Mouse (Mus musculus): ENCODE data around the gene Sp2.

The Sp2 gene

DNA sequence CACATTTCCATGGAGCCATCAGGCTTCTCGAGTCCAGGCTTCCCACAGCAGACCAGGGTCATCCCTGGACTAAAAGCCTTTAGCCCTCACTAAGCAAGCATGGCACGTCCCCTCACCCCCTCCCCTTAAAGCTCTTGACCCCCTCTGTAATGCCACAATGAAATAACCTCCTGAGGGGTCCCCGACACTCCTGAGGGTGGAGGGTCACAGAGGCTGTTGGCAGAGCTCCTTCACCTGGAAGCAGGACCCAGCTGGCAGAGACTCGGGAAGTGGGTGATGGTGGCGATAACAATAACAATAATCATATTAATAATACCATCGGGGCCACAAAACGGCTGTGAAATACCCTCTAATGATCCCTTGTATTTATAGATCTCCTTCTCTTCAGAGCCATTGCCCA is at the start of gene Sp2:
Gene Sp2, minus strand, starts transcription at position 101 of the 400 bp plus-strand sequence.
- DNase-seq, result no peak

DNA sequence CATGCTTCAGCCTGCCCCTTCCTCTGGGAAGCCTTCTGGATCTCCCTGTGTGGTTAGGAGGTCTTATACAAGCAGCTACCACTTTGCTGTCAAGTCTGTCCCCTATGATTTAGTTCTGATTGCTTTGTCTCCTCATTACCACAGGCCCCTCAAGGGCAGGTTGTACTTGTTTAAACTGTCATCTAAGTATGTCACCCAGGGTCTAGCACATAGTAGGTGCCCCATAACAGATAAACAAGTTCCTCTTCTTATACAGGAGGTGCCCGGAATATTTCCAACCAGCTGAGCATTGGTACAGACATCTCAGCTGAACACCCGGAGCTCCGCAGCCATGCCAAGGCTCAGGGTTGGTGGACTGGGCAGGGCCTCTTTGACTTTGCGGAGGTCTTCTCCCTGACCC is 49.7 kb upstream of the Sp2 start:
- no peak for DNase-seq

DNA sequence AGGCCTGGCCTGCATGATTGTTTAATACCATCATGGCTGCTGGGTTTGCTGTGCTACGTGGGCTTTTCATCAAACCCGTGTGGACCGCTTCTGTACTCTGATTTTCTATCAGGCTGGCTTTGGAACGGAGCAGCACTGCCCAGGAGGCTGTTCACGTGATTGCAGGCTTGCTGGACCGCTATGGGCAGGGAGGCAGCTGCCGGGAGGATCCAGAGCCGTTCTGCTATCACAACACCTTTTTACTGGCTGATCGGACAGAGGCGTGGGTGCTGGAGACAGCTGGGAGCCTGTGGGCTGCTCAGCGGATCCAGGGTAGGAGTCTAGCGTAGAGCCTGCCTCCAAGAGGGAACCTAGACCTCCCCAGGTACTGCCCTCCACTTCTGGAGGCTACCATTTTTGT is 49.2 kb upstream of the Sp2 start:
- DNase-seq, result no peak

DNA sequence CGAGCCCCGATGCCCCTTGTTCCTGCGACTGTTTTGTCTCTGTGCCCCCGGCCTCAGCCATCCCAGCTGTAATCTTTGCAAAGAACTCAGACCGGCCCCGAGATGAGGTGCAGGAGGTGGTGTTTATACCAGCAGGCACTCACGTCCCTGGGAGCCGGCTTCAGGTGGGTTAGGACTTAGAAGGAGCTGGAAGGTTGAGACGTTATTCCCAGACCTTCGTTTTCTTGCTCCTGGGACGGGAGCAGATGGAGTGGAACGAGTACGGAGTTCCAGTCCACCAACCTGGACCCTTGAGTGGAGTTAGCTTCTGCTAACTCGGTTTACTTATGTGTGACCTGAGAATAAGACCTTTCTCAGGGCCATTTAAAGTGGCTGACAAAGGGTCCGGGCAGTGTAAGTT is 47.7 kb upstream of the Sp2 start:
- DNase-seq, result no peak

DNA sequence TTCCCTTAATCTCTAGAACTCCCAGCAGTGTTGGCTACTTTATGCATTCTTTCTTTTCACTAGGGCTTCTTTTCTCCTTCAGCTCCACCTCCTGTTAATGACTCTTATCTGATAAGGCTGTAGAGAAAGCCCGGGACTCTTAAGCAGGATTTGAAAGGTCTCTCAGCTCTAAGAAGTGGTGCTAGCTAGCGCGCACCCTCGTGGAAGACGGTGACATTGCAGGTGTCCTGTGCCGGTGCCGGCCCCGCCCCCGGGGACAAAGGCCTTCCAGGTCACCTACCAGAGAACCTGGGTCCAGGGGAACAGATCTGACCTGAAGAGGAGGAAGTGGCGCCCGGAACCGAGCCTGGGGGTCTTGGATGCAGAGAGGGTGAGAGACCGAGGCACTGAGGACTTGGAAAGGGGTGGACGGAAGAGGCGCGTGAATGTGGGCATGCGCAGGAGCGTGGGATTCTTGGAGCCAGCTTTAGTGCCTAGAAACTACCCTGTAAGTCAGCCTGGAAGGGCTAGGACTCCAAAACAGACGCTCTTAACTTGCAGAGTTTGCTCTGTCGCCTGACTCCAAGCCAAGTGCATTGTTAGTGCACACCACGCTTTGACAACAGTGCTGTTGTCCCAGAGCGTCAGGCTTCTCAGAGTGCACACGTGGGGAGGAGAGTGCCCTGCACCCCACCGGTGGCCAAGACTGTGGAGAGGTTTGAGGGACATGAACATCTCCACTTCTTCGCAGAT is 47.1 kb upstream of the Sp2 start, which contains the start of gene Scrn2:
Gene Scrn2, plus strand, starts transcription at position 253 of the 732 bp plus-strand sequence.
- DNase-seq, result peak; percentile 85

DNA sequence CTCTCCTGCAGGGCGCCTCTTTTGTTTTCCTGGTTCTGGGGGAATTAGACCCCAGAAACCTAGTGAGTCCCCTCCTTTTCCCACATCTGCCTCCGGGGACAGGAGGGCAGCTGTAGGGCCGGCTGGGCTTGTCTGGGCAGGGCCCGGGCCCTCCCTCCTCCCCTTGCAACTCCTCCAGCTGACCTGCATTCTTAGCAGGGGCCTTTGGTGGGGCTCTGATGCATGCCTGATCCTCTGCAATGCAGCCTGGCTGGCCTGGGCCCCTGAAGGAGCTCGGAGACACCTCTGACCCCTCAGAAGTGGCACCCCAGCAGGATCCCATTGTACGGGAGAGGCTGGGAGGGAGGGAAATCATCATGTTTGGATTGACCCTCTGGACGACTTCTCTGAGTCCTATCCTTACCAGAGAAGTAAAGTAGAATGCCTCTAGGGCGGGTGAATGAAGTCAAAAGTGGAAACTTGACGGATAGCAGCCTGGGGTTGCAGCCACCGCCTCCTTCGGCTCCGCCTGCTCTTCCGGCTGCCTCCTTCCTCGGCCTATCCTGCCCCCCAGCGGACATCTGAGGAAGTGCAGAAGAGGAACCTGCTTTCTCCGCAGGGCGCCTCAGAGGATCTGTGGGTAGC is 43.1 kb upstream of the Sp2 start:
- DNase-seq, result peak; percentile 94

DNA sequence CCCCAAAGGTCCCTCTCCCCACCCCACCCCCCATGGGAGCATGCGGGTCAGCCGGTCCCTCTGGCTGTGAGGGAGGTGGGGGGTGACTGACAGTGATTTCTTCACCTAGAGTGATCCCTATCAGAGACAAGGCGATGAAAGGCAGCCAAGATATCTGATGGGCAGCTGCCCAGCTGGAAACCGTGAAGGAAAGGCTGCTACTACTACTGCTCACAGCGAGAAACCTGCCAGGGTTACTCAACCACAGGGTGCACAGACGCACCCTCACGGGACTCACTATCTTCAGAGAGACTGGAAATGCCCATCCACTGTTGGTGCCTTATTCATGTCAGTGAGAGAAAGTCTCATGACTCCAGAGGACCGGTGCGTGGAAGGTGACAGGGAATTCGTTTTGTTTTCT is 42.2 kb upstream of the Sp2 start:
- DNase-seq, result no peak

DNA sequence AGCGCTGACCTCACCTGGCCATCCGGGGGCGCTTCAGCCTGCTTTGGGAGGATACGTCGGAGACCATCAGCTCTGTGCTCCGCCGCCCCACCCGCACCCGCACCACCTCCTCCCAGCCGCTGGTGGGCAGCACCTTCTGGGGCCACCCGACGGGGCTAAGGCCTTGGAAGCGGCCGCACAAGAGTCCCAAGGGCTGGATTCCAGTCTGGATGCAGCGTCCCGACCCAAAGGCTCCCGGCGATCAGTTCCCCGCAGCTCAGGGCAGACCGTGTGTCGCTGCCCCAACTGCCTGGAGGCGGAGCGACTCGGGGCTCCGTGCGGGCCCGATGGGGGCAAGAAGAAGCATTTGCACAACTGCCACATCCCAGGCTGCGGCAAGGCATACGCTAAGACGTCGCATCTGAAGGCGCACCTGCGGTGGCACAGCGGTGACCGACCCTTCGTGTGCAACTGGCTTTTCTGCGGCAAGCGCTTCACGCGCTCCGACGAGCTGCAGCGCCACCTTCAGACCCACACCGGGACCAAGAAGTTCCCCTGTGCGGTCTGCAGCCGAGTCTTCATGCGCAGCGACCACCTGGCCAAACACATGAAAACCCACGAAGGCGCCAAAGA is 39.2 kb upstream of the Sp2 start:
- peak; percentile 90 for DNase-seq

DNA sequence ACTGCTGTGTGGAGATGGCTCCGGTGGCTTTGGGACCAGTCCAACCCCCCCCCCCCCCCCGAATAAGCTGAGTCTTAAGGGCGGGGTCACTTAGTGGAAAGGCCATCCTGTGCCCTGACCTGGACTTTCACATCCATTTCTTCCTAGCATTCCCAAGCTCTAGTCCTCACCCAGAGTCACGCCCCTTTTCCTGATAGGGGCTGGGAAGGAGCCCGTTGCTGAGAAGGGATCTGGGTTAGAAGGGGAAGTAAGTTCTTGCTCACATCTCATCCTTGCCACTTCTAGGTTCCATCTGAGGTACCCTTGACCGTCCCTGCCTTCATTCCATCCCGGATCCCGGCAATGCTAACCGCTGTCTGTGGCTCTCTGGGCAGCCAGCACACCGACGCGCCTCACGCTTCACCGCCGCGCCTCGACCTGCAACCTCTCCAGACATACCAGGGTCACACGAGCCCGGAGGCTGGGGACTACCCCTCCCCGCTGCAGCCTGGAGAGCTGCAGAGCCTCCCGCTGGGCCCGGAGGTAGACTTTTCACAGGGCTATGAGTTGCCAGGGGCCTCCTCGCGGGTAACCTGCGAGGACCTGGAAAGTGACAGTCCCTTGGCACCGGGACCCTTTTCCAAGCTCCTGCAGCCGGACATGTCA is 38.5 kb upstream of the Sp2 start:
- no peak for DNase-seq

DNA sequence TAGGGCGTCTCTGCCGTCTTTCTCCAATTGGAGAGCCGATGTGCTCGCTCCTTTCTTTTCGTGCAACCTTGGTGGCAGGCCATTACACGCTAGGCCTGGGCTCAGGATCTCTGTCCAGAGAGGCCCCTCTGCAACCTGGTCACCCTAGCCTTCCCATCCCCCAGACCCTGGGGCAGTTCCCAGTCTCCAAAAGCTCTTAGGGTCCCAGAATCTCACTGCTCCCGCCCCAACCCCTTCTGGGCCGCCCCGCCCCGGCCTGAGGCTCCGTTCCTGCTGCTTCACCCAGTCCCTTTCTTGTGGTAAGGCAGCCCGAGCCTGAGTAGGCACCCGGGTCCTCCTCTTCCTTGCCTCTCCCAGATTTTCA is 36.6 kb upstream of the Sp2 start:
- no peak for DNase-seq

DNA sequence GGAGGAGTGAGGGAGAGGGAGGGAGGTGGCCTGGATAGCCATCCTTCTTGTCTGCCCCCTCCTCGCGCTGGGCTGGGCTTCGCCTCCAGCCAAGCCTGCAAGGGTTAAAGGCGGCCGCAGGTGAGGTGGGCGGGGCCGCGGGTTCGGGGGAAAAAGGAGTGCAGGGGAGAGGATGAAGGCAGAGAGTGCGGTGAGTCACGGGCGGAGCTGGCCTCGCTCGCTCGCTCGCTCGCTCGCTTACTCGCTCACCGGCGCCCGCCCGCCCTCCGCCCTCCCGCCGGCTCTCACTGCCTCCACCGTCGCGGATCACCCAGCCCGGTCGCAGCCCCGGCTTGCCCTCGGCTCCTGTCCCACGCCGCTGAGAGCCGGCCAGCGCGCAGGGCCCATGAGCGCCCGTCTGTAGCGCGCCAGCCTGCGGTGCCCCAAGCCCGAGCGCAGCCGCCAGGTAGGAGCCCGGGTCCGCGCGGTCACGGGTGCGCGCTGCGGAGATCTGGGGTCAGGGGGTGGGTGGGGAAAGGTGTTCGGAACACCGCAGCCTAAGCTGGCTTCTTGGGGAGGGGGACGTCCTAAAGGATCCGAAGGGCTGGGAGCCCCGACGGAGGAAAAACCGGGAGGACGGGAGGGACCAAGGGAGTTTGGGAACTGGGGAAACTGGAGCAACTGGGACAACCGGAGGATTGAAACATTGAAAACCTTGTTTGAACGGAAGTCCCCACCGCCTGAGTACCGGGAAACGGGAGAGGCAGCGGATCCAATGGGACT is 36.0 kb upstream of the Sp2 start:
- peak; percentile 62 for DNase-seq

DNA sequence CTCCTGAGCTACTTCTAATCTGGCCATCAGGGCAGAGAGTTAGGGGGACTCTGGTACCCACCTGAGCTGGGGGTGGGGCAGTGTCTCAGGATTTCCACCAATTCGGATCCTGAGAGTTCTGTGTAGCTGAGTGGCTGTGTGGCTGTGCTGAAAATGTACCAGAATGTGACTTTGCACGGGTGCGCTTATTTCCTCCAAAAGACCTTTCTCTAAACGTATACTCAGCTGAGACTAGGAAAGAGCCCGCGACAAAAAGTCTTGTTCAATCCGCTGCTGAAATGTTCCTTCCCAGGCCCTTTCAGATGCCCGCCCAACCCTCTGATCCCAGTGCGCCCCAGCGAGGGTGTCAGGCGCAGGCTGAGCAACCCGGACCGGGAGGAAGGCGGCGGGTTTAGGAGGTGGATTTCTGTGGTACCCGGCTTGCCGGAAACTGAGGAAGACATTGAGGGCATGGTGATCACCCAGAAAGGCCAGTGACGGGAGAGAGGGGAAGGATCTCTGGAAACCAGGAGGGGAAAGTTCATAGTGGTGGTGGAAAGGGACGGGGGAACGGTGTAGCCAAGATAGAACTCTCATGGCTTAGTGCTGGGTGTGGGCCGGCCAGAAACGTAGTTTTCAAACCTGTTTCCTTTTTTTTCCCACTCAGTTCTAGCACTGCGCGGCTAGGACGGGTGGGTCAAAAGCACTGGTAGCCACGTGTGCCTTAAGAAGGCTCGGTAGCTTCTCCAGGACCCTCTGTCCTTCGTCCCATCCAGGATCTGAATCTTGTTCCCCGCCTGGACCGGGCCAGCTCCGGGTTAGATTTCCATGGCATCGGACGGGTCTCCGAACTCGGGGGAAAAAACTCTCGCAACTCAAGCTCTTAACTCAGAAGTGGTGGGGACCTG is 35.2 kb upstream of the Sp2 start:
- DNase-seq, result no peak

DNA sequence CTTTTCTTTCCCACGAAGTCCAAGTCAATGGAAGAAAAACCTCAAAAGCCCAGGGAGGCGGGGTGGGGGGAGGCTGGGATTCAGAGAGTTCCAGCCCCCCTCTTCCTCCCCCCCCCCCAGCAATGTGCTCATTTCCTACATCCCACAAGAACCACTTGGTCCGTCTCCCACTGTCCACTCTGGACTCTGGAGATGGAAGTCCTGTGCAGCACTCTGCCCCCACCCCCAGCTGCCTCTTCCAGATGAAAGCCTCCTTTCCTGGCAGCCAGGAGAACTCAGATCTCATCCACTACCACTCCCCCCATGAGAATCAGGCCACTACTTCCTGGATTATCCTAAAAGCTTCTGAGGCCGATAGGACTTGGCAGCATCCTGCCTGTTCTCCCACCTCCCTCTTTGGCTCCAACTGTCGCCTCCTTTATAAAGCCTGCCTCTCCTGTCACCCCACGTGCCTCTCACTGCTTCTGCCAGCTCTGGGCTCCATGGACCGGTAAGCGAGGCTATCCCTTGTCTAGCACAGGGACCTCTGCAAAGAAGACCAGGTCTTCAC is 30.4 kb upstream of the Sp2 start, which contains the start of gene Sp6:
Gene Sp6, plus strand, starts transcription at position 274 of the 550 bp plus-strand sequence.
- no peak for DNase-seq

DNA sequence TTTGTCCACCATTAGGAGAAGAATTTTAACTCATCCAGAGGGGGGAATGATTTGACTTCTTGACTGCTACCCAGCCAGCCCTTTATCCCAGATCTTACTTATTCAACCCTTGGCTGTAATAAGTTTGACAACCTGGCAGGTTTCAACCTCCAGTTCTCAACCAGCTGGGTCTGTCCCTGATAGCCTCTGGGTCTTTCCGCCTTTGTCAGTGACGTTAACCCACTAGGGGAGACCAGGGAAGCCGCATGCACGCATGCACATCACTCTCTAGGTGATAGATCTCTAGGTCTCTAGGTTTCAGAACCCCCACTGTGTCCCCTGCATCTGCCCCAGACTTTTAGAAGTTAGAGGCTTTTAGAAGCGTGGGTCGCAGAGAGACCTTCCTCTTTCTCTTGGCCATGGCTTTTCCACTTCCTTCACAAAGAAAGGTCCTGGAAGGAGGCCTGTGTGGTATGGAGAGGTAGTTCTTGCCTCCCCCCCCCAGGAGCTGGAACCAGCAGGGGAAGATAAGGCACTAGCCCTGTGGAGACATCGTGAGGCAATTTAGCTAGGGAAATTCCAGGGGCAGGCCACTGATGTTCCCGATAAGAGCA is 26.5 kb upstream of the Sp2 start:
- DNase-seq, result no peak

DNA sequence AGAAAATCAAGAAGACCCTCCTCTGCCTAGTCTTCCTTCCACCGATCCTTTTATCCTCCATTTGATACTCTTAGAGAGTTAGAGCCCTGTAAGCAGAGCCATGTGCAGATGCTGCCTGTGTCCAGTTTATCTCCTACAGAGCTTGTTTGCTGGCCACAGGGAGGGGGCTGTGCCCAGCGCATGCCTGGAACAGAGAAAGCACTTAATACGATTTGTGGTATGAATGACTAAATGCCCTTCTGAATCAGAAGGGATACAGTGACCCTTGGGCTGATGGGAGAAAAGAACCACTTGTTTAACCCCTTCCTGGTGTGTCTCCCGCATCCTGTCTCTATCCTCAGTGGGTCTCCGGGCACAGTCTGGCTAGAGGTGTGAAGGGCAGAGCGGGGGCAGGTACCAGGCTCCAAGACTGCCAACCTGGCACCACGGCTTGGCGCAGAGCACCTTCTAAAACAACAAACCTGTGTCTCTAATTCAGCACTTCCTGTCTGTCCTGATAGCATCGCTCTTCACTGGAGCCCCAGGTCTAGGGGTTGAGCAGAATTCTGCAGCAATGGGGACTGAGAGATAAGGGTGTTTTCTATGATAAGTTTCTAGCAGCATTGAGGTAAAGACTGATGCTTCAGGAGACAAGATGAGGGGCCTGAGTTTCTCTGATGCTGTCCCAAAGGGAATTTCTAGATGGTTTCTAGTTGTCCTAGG is 24.5 kb upstream of the Sp2 start:
- DNase-seq, result no peak

DNA sequence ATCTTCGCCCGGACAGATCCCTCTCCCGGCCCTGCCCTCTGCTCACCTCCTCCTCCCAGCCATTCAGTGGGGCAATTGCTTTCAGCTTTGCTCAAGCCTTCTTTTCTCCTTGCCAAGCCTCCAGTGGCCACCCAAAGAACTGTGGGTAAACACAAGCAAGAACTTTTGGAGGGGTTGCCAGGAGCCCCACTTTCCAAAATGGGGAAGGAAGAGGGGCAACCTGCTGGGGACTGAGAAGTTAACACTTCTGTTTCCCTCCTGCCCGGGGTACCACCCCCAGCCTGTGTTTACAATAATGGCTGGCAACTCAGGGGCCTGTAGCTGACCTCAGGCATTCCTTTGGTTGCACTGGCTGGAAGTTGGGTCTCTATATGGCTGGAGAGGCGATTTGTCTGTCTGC is 20.4 kb upstream of the Sp2 start:
- no peak for DNase-seq

DNA sequence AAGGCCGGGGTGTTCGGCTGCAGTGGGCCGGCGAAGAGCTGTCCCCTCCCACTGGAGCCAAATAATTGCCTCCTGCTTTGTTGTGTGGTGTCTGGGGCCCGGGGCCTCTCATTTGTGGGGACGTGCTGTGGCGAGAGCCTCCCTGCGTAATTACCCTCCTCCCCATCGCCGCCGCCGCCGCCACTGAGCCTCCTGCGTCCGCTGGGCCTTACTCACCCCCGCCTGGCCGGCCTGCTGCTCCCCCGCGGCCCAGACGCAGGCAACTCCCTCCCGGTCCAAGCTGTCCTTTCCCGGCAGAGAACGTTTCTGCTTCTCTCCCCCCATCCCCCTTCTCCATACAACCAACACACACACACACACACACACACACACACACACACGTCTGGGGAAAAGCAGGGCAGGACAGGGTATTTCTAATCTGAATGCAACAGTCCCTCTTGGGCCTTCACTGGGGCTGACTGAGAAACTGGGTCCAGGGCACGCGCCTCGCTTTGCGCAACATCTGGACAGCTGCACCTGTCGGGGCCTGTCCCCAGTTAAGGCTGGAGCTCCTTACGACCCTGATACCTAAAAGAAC is 14.7 kb upstream of the Sp2 start:
- DNase-seq, result no peak

DNA sequence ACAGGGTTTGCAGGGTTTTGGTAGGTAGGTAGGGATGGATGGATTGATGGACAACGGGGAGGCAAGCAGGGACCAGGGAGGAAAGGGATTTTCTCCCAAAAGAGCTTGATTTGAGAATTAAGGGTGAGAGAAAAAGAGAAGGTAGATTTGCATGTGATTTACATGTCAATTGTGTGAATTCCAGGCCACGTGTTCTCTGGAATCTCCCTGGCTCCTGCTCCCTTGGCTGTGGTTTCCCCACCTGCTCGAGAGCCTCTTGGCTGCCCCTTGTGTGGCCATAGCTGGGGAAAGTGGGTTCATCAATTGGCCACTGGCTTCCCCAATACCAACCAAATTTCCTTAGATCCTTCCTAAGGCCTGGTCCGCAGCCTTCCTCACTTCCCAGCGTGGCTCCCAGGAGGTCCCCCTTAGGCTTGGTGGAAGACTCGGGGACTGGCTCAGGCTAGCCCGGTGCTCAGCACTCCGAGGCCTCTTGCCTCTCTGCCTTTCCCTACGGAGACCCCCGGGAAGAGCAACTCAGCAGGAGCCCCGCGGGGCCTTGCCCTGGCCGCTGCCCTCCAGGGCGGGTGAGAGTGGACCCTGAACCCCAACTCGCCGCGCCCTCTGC is 14.1 kb upstream of the Sp2 start:
- no peak for DNase-seq

Data from thymus, postnatal 25 days (tissue).